Mouse (Mus musculus) stomach, embryonic 14.5 days (tissue): ENCODE results near the gene Dlx1. TPM values are rescaled to one million over a fixed set of nuclear protein-coding genes. Genes with fewer than 3 reads are reported as not detected.

Experiments
- ATAC-seq: fragments of 200-750 bp; cut with Nextera tagmentation; 2 replicates; pipeline ENCODE4 v1.8.0; 2017; ENCODE audit warnings: low read depth, moderate TSS enrichment; ENCODE audit not compliant: insufficient number of reproducible peaks, insufficient read depth, low FRiP score
- H3K27ac ChIP-seq: fragments of 300-500 bp; sonication (generic); 2 replicates; pipeline ENCODE4 v1.5.1; 2014; ENCODE audit warnings: mild to moderate bottlenecking, low read length, moderate library complexity, mixed read lengths
- H3K27me3 ChIP-seq: fragments of 300-500 bp; sonication (generic); 2 replicates; pipeline ENCODE4 v1.6.1; 2014; ENCODE audit warnings: low read length, control low read depth, mixed read lengths; ENCODE audit not compliant: control insufficient read depth, insufficient read depth
- H3K36me3 ChIP-seq: fragments of 300-500 bp; sonication (generic); 2 replicates; pipeline ENCODE4 v1.6.1; 2014; ENCODE audit warnings: mild to moderate bottlenecking, control low read depth, low read length, moderate library complexity, mixed read lengths; ENCODE audit not compliant: control insufficient read depth, insufficient read depth
- H3K4me1 ChIP-seq: fragments of 300-500 bp; sonication (generic); 2 replicates; pipeline ENCODE4 v1.6.1; 2014; ENCODE audit warnings: low read length, control low read depth, mixed read lengths; ENCODE audit not compliant: control insufficient read depth, insufficient read depth
- H3K4me2 ChIP-seq: fragments of 300-500 bp; sonication (generic); replicated peaks from 2 replicates; pipeline ENCODE4 v1.6.1; 2014; ENCODE audit warnings: low read depth, low read length, control low read depth
- H3K4me3 ChIP-seq: fragments of 300-500 bp; sonication (generic); 2 replicates; pipeline ENCODE4 v1.5.1; 2014; ENCODE audit warnings: low read depth, low read length, control low read depth
- H3K9ac ChIP-seq: fragments of 300-500 bp; sonication (generic); replicated peaks from 2 replicates; pipeline ENCODE4 v1.6.1; 2014; ENCODE audit warnings: low read depth, mild to moderate bottlenecking, control low read depth, low read length, moderate library complexity, mixed read lengths
- H3K9me3 ChIP-seq: fragments of 300-500 bp; sonication (generic); 2 replicates; pipeline ENCODE4 v1.6.1; 2016; ENCODE audit warnings: low read depth, low read length, control low read depth; ENCODE audit not compliant: control insufficient read depth
- WGBS: fragments of 180-500 bp; shearing (Covaris S2); extraction: QIAGEN DNeasy Blood & Tissue Kit; methylation state at CpG from one replicate; pipeline ENCODE4 v1.1.7; 2014; 5-methylcytosine and 5-hydroxymethylcytosine counted together
- polyA plus RNA-seq: library from polyadenylated mRNA; unstranded; fragments of >200 nt; fragmentation: Nextera tagmentation; extraction: Ambion mirVana; gene quantifications from 2 replicates; pipeline ENCODE4 v1.2.1, GENCODE M21; 2014

Dlx1 gene
- polyA plus RNA-seq, 1 experiment from 2014 or later: 10.8 TPM

GRCm38 (mm10) chr2:71522871-71523270 lies 5.0 kb upstream of the Dlx1 start:
- Histone ChIP-seq H3K9ac (no peak overlapping the region), H3K36me3 (no peaks in the 10 kb centered on the region), H3K27me3 (peaks cover 43% of the 10 kb centered on the region), H3K27ac (no peak overlapping the region), H3K9me3 (no peaks in the 10 kb centered on the region), H3K4me3 (no peak overlapping the region), H3K4me2 (no peak overlapping the region), H3K4me1 (no peaks in the 10 kb centered on the region)
- WGBS: 62% methylated on average over 4 of the region's 4 CpGs
- ATAC-seq: no peak

DNA sequence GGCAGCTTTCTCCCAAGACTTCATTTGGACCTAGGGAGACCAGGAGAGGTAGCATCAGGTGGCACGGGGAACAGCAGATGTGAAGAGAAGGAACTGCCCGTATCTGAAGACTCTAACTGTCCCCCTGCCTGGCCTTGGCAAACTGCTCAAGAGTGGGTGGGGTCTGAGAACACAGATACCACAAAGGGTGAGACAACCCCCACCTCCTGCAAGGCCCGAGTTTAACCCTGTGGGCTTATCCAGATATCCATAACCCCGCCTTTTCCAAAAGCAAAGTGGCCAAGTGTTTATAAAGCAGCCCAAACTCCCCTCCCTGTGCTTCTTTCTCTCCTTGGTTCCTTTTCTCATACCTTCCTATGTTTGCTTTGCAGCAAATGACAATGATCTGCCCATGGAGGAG lies 4.5 kb upstream of the Dlx1 start:
- no peaks in the 10 kb centered on the region for H3K4me1 ChIP-seq

DNA sequence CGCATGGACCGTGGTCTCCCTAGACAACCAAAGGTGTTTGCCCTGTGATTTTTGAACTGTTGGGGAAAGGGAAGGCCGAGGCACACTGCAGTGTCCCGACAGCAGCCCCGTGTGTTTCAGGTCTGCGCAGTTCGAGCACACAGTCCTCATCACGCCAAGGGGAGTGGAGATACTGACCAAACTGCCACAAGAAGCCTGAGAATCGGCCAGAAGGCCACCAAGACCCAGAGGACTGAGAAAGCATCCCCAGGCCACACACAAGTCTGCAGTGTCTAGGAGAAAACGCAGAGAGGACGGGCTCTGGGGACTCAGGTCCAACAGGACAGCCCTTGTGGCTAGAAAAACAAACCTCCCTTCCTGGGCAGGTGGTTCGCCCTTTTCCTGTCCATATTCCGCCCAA lies 3.1 kb upstream of the Dlx1 start:
- H3K27me3 ChIP-seq: peaks cover 57% of the 10 kb centered on the region

More for the DNA sequence above, 4.5 kb upstream of the Dlx1 start:
- no peaks in the 10 kb centered on the region for H3K36me3 ChIP-seq
- H3K9me3 ChIP-seq: no peaks in the 10 kb centered on the region
- no peak overlapping the region for H3K27ac ChIP-seq
- no peak for ATAC-seq
- WGBS: 38% methylated on average over 4 of the region's 4 CpGs
- H3K27me3 ChIP-seq: peaks cover 46% of the 10 kb centered on the region
- no peak overlapping the region for H3K4me2 ChIP-seq
- H3K9ac ChIP-seq: no peak overlapping the region
- no peak overlapping the region for H3K4me3 ChIP-seq

DNA sequence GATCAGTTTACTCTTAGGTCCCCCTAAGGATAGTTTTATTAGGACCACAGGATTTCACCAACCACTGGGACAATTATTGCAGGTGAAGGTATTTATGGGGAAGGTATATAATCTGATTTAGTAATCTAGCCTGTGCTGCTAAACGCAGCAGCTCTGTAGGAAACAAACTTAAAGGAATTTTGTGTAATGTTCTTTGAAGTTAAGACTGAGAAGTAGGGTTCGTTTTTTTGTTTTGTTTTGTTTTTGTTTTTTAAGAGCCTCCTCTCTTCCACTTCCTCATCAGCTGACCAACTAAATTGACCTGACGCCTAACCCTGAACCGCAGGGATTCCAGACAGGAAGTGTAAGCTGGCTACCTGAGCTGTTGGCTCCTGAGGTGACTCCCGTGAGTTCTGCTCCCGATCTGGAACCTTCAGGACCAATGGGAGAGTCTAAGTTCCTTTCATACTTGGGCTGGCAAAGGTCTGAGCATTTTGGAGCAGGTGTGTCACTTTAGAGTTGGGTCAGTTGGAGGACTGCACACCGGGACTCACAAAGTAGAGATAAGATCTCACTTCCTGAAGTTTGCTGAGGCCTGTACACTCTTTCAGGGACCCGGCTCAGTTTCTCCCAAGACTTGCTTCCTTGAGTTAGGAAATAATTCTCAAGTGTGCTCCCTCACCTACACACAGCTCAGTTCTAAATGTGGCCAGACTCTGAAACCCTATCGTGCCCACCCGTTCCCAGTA lies 1.2 kb upstream of the Dlx1 start:
- Histone ChIP-seq H3K9me3 (no peaks in the 10 kb centered on the region), H3K27ac (no peak overlapping the region), H3K27me3 (peaks cover 70% of the 10 kb centered on the region), H3K4me1 (peaks cover 4% of the 10 kb centered on the region; the same call in 1 of the 2 replicates), H3K36me3 (no peaks in the 10 kb centered on the region), H3K4me2 (no peak overlapping the region), H3K9ac (no peak overlapping the region), H3K4me3 (peak overlapping the region; percentile 11; the same call in 1 of the 2 replicates)
- no peak for ATAC-seq
- WGBS: 2% methylated on average over 10 of the region's 10 CpGs

More for the DNA sequence above, 3.1 kb upstream of the Dlx1 start:
- no peak overlapping the region for H3K9ac ChIP-seq
- no peak for ATAC-seq
- no peak overlapping the region for H3K4me3 ChIP-seq
- H3K4me2 ChIP-seq: no peak overlapping the region
- H3K4me1 ChIP-seq: peaks cover 4% of the 10 kb centered on the region; the same call in 1 of the 2 replicates
- WGBS: 34% methylated on average over 13 of the region's 13 CpGs
- no peaks in the 10 kb centered on the region for H3K36me3 ChIP-seq
- no peaks in the 10 kb centered on the region for H3K9me3 ChIP-seq
- H3K27ac ChIP-seq: no peak overlapping the region

- 0 out of 2 replicates have a peak overlapping the region, but pooled peaks have one; percentile 10 for H3K4me2 ChIP-seq
- peaks cover 4% of the 10 kb centered on the region; the same call in 1 of the 2 replicates for H3K4me1 ChIP-seq
- peaks cover 76% of the 10 kb centered on the region for H3K27me3 ChIP-seq
- no peaks in the 10 kb centered on the region for H3K9me3 ChIP-seq
- 4% methylated on average over 24 of the region's 24 CpGs for WGBS
- no peaks in the 10 kb centered on the region for H3K36me3 ChIP-seq
- no peak for ATAC-seq
- H3K9ac ChIP-seq: no peak overlapping the region
- H3K4me3 ChIP-seq: peak overlapping the region; percentile 11; the same call in 1 of the 2 replicates
- no peak overlapping the region for H3K27ac ChIP-seq
Measured at GRCm38 (mm10) chr2:71527323-71528013, 445 bp upstream of the Dlx1 start.

GRCm38 (mm10) chr2:71528714-71529510 lies 999 bp downstream of the Dlx1 start:
- 0 out of 2 replicates have a peak overlapping the region, but pooled peaks have one; percentile 36 for H3K9ac ChIP-seq
- H3K27me3 ChIP-seq: peaks cover 77% of the 10 kb centered on the region
- ATAC-seq: 0 out of 2 replicates have a peak, but pooled peaks have one; percentile 11
- H3K4me2 ChIP-seq: peak overlapping the region; percentile 76
- under 1% methylated on average over 55 of the region's 57 CpGs for WGBS
- H3K36me3 ChIP-seq: no peaks in the 10 kb centered on the region
- H3K4me1 ChIP-seq: peaks cover 4% of the 10 kb centered on the region; the same call in 1 of the 2 replicates
- H3K27ac ChIP-seq: peak overlapping the region; percentile 71
- no peaks in the 10 kb centered on the region for H3K9me3 ChIP-seq
- peak overlapping the region; percentile 43 for H3K4me3 ChIP-seq

GRCm38 (mm10) chr2:71529511-71530351 lies 1.8 kb downstream of the Dlx1 start:
- H3K9me3 ChIP-seq: no peaks in the 10 kb centered on the region
- peak overlapping the region; percentile 43 for H3K4me3 ChIP-seq
- peak; percentile 89 for ATAC-seq
- peak overlapping the region; percentile 76 for H3K4me2 ChIP-seq
- peaks cover 78% of the 10 kb centered on the region for H3K27me3 ChIP-seq
- H3K9ac ChIP-seq: 0 out of 2 replicates have a peak overlapping the region, but pooled peaks have one; percentile 36
- peaks cover 4% of the 10 kb centered on the region; the same call in 1 of the 2 replicates for H3K4me1 ChIP-seq
- peak overlapping the region; percentile 71 for H3K27ac ChIP-seq
- H3K36me3 ChIP-seq: no peaks in the 10 kb centered on the region
- under 1% methylated on average over 60 of the region's 60 CpGs for WGBS
